Mouse (Mus musculus) limb, embryonic 14.5 days (tissue): ENCODE results near the gene AC153137.1. TPM values are rescaled to one million over a fixed set of nuclear protein-coding genes. Genes with fewer than 3 reads are reported as not detected.

ENCODE experiments used
- ATAC-seq: fragments of 200-750 bp; cut with Nextera tagmentation; 2 replicates; pipeline ENCODE4 v1.8.0; 2017; ENCODE audit warnings: low read depth, moderate number of reproducible peaks, moderate TSS enrichment; ENCODE audit not compliant: low FRiP score
- DNase-seq: peaks from one replicate; pipeline ENCODE4 v3.0.0-alpha.2; 2015; ENCODE audit warnings: low spot score
- H3K27ac ChIP-seq: fragments of 300-500 bp; sonication (generic); replicated peaks from 2 replicates; pipeline ENCODE4 v1.5.1; 2014; ENCODE audit warnings: low read depth, mild to moderate bottlenecking, low read length, moderate library complexity, mixed read lengths
- H3K27me3 ChIP-seq: fragments of 300-500 bp; sonication (generic); 2 replicates; pipeline ENCODE4 v1.6.1; 2014; ENCODE audit warnings: low read length, mixed read lengths; ENCODE audit not compliant: control insufficient read depth, insufficient read depth
- H3K36me3 ChIP-seq: fragments of 300-500 bp; sonication (generic); 2 replicates; pipeline ENCODE4 v1.6.1; 2014; ENCODE audit warnings: mild to moderate bottlenecking, low read length, moderate library complexity, mixed read lengths; ENCODE audit not compliant: control insufficient read depth, insufficient read depth
- H3K4me1 ChIP-seq: fragments of 300-500 bp; sonication (generic); 2 replicates; pipeline ENCODE4 v1.6.1; 2014; ENCODE audit warnings: antibody characterized with exemption, low read length, mixed read lengths; ENCODE audit not compliant: control insufficient read depth, insufficient read depth
- H3K4me2 ChIP-seq: fragments of 300-500 bp; sonication (generic); replicated peaks from 2 replicates; pipeline ENCODE4 v1.6.1; 2014; ENCODE audit warnings: low read depth, mild to moderate bottlenecking, low read length, moderate library complexity; ENCODE audit not compliant: severe bottlenecking
- H3K4me3 ChIP-seq: fragments of 300-500 bp; sonication (generic); replicated peaks from 2 replicates; pipeline ENCODE4 v1.5.1; 2014; ENCODE audit warnings: low read length
- H3K9ac ChIP-seq: fragments of 300-500 bp; sonication (generic); 2 replicates; pipeline ENCODE4 v1.6.1; 2014; ENCODE audit warnings: mild to moderate bottlenecking, low read depth, low read length, moderate library complexity; ENCODE audit not compliant: severe bottlenecking
- H3K9me3 ChIP-seq: fragments of 300-500 bp; sonication (generic); 2 replicates; pipeline ENCODE4 v1.6.1; 2016; ENCODE audit warnings: low read length; ENCODE audit not compliant: control insufficient read depth
- POLR2A ChIP-seq: fragments of 200-500 bp; IDR thresholded peaks from 2 replicates; pipeline ENCODE4 v1.8.0; 2012; ENCODE audit warnings: inconsistent platforms, mild to moderate bottlenecking, moderate library complexity, borderline replicate concordance; ENCODE audit not compliant: insufficient read depth, insufficient read length; ENCODE audit errors: extremely low read depth
- WGBS: fragments of 180-500 bp; shearing (Covaris S2); extraction: QIAGEN DNeasy Blood & Tissue Kit; methylation state at CpG from one replicate; pipeline ENCODE4 v1.1.7; 2014; 5-methylcytosine and 5-hydroxymethylcytosine counted together
- polyA plus RNA-seq, 2 experiments: library from polyadenylated mRNA; depleted of rRNA in 1 of 2; stranded (reverse) in 1 of 2; unstranded in 1 of 2; fragments of >200 nt; fragmentation: Nextera tagmentation in 1 of 2; extraction: Ambion mirVana in 1 of 2; gene quantifications; 2 replicates each; pipeline versions ENCODE4 v1.2.1 to v1.2.3; 2012 to 2014

Gene AC153137.1
- polyA plus RNA-seq, 2 experiments, result not detected

GRCm38 (mm10) chr1:30930823-30931222 is 46.9 kb downstream of the AC153137.1 start:
- Histone ChIP-seq H3K36me3 (no peaks in the 10 kb centered on the region), H3K4me1 (no peaks in the 10 kb centered on the region), H3K4me2 (no peak overlapping the region), H3K9me3 (no peaks in the 10 kb centered on the region), H3K27me3 (no peaks in the 10 kb centered on the region), H3K9ac (no peak overlapping the region), H3K27ac (no peak overlapping the region), H3K4me3 (no peak overlapping the region)
- DNase-seq (no peak), ATAC-seq (no peak)
- no peak for TF ChIP-seq POLR2A
- WGBS, result 73% methylated on average over 2 of the region's 2 CpGs

GRCm38 (mm10) chr1:30930194-30930593 is 47.6 kb downstream of the AC153137.1 start:
- ATAC-seq, result no peak
- no peak for TF ChIP-seq POLR2A
- WGBS, result 84% methylated on average over 2 of the region's 2 CpGs

More at GRCm38 (mm10) chr1:30930194-30930593, 47.6 kb downstream of the AC153137.1 start:
- Histone ChIP-seq H3K9ac (no peak overlapping the region), H3K4me3 (no peak overlapping the region), H3K9me3 (no peaks in the 10 kb centered on the region), H3K27me3 (no peaks in the 10 kb centered on the region), H3K27ac (no peak overlapping the region), H3K36me3 (no peaks in the 10 kb centered on the region), H3K4me2 (no peak overlapping the region), H3K4me1 (no peaks in the 10 kb centered on the region)
- no peak for DNase-seq

Other genes starting within 250 kb of the AC153137.1 start
- 32.0 and 45.6 TPM in 2 replicates for gene Phf3, start 104.0 kb downstream of the AC153137.1 start, polyA plus RNA-seq (2012; rRNA removed)
- gene Phf3, start 104.0 kb downstream of the AC153137.1 start, polyA plus RNA-seq (2014; fragmentation: Nextera tagmentation; extraction: Ambion mirVana), result 50.8 and 50.9 TPM in 2 replicates
- not detected in 2 replicates for gene Lgsn, start 198.4 kb upstream of the AC153137.1 start, polyA plus RNA-seq (2012; rRNA removed)
- gene Lgsn, start 198.4 kb upstream of the AC153137.1 start, polyA plus RNA-seq (2014; fragmentation: Nextera tagmentation; extraction: Ambion mirVana), result not detected in 2 replicates
- not detected in 2 replicates for gene 4931428L18Rik, start 244.7 kb upstream of the AC153137.1 start, polyA plus RNA-seq (2012; rRNA removed)
- 0.21 TPM in 1 of 2 replicates, not detected in the other for gene 4931428L18Rik, start 244.7 kb upstream of the AC153137.1 start, polyA plus RNA-seq (2014; fragmentation: Nextera tagmentation; extraction: Ambion mirVana)
- not detected in 2 replicates for gene Pih1d3, start 244.9 kb upstream of the AC153137.1 start, polyA plus RNA-seq (2012; rRNA removed)
- gene Pih1d3, start 244.9 kb upstream of the AC153137.1 start, polyA plus RNA-seq (2014; fragmentation: Nextera tagmentation; extraction: Ambion mirVana), result not detected in 2 replicates